Mouse (Mus musculus) heart, embryonic 13.5 days (tissue): ENCODE results near the gene C2cd5. TPM values are rescaled to one million over a fixed set of nuclear protein-coding genes. Genes with fewer than 3 reads are reported as not detected.

ENCODE experiments used
- ATAC-seq: fragments of 200-750 bp; cut with Nextera tagmentation; 2 replicates; pipeline ENCODE4 v1.8.0; 2017; ENCODE audit warnings: moderate TSS enrichment; ENCODE audit not compliant: insufficient number of reproducible peaks, low FRiP score, low TSS enrichment; ENCODE audit errors: extremely low read depth
- H3K27ac ChIP-seq: fragments of 300-500 bp; sonication (generic); replicated peaks from 2 replicates; pipeline ENCODE4 v1.5.1; 2015; ENCODE audit warnings: moderate library complexity, mild to moderate bottlenecking, inconsistent platforms
- H3K27me3 ChIP-seq: fragments of 300-500 bp; sonication (generic); replicated peaks from 2 replicates; pipeline ENCODE4 v1.6.1; 2015; ENCODE audit warnings: mild to moderate bottlenecking, inconsistent platforms
- H3K36me3 ChIP-seq: fragments of 300-500 bp; sonication (generic); 2 replicates; pipeline ENCODE4 v1.6.1; 2015; ENCODE audit warnings: mild to moderate bottlenecking, inconsistent platforms
- H3K4me1 ChIP-seq: fragments of 300-500 bp; sonication (generic); 2 replicates; pipeline ENCODE4 v1.6.1; 2015; ENCODE audit warnings: inconsistent platforms
- H3K4me2 ChIP-seq: fragments of 300-500 bp; sonication (generic); 2 replicates; pipeline ENCODE4 v1.6.1; 2015; ENCODE audit warnings: inconsistent platforms, mild to moderate bottlenecking, moderate library complexity
- H3K4me3 ChIP-seq: fragments of 300-500 bp; sonication (generic); 2 replicates; pipeline ENCODE4 v1.5.1; 2015; ENCODE audit warnings: moderate library complexity, mild to moderate bottlenecking, inconsistent platforms
- H3K9ac ChIP-seq: fragments of 300-500 bp; sonication (generic); 2 replicates; pipeline ENCODE4 v1.6.1; 2015; ENCODE audit warnings: inconsistent platforms, mild to moderate bottlenecking, moderate library complexity
- H3K9me3 ChIP-seq: fragments of 300-500 bp; sonication (generic); 2 replicates; pipeline ENCODE4 v1.6.1; 2016; ENCODE audit warnings: inconsistent platforms
- WGBS: fragments of 180-500 bp; shearing (Covaris S2); methylation state at CpG from one replicate; pipeline ENCODE4 v1.1.7; 2015; ENCODE audit warnings: mixed read lengths; 5-methylcytosine and 5-hydroxymethylcytosine counted together
- polyA plus RNA-seq: library from polyadenylated mRNA; unstranded; fragments of >200 nt; fragmentation: Nextera tagmentation; extraction: Ambion mirVana; gene quantifications from 2 replicates; pipeline ENCODE4 v1.2.1, GENCODE M21; 2015

The C2cd5 gene
- polyA plus RNA-seq, 1 experiment from 2014 or later: 16.5 TPM

DNA sequence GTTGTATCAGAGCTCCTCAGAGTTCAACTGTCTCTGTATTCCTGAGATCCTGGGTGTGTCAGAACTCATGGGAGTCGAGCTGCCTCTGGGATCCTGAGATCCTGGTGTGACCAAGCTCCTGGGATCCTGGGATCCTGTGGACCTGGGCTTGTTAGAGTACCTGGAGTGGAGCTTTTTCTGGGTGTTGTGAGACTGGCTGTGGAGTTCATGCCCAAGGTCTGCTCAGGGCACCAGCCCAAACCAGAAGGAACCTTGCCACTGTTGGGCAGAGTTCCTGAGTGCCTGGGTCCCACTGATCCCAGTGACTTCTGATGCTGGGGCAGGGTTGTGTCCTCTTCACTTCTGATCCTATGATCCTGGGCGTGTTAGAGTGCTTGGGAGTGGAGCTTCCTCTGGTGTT lies 127.7 kb downstream of the C2cd5 start:
- no peak overlapping the region for H3K27ac ChIP-seq
- no peaks in the 10 kb centered on the region for H3K4me1 ChIP-seq
- 0 out of 2 replicates have a peak, but pooled peaks cover 5% of the 10 kb centered on the region for H3K9me3 ChIP-seq
- no peak overlapping the region for H3K4me3 ChIP-seq
- H3K36me3 ChIP-seq: no peaks in the 10 kb centered on the region
- ATAC-seq: no peak
- no peak overlapping the region for H3K9ac ChIP-seq
- no peak overlapping the region for H3K4me2 ChIP-seq
- 53% methylated on average over 2 of the region's 2 CpGs for WGBS
- H3K27me3 ChIP-seq: no peaks in the 10 kb centered on the region

DNA sequence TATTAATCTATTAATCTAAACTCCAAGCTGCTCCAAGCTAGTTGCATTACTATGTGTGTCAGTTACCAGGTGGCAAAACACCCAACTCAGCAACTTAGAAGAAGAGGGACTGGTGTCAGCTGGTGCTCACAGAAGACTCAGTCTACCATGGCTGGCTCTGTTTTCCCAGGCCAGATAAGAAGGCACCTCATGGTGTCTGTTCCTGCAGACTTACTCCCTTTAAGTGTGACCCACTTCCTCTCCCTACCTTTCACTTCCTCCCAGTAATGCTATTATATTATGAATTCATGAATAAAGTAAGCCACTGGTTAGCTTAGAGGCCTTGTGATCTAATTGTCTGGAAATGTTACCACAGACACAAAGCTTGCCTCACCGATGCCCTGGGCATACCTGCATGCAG lies 132.5 kb downstream of the C2cd5 start:
- H3K4me2 ChIP-seq: no peak overlapping the region
- 86% methylated on average over 1 of the region's 1 CpGs for WGBS

DNA sequence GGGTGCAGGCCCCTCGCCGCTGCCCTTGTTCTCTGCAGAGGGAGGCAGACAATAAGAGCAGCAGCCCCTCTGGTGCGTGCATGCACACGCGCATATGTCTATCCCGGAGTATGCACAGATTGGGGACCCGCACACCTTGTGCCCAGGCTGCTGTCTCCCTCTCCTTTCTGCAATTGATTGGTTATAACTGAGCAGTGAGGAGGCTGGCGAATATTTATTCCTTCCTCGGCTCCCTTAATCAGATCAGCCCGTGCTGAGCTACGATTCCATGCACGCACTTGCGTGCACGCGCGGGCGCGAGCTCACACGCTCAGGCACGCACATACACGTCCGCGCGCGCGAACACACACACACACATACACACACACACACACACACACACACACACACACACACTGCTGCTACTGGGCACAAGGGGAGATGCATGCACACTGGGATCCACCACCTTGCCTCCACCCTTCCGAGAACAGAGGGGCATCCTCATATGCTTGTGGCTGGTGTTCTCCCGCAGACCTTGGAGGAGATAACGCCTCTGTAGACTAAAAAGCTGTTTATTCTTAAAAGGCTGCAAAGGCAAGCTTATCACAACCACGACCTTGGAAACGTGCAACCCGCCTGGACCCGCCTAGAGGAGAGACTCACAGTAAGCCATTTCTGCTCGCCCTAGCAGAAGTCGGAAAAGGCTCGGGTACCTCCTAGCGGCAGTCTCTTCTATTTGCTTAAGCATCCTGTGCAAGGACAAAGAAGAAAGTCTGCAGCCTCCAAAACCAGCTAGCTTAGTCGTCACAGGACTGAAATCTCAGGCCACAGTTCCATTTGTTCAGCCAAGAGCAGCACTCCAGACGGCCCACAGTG lies 135.2 kb downstream of the C2cd5 start:
- Histone ChIP-seq H3K4me1 (peaks cover 5% of the 10 kb centered on the region; the same call in 1 of the 2 replicates), H3K9ac (peak overlapping the region; percentile 76), H3K27ac (0 out of 2 replicates have a peak overlapping the region, but pooled peaks have one; percentile 6), H3K36me3 (no peaks in the 10 kb centered on the region), H3K4me2 (peak overlapping the region; percentile 96), H3K4me3 (peak overlapping the region; percentile 66), H3K27me3 (peaks cover 25% of the 10 kb centered on the region), H3K9me3 (0 out of 2 replicates have a peak, but pooled peaks cover 5% of the 10 kb centered on the region)
- WGBS: under 1% methylated on average over 39 of the region's 39 CpGs
- ATAC-seq: peak; percentile 68; the same call in 1 of the 2 replicates

More for the DNA sequence above, 132.5 kb downstream of the C2cd5 start:
- Histone ChIP-seq H3K36me3 (no peaks in the 10 kb centered on the region), H3K4me1 (peaks cover 5% of the 10 kb centered on the region; the same call in 1 of the 2 replicates), H3K27ac (no peak overlapping the region), H3K9me3 (0 out of 2 replicates have a peak, but pooled peaks cover 5% of the 10 kb centered on the region), H3K27me3 (peaks cover 18% of the 10 kb centered on the region), H3K9ac (no peak overlapping the region), H3K4me3 (no peak overlapping the region)
- no peak for ATAC-seq

DNA sequence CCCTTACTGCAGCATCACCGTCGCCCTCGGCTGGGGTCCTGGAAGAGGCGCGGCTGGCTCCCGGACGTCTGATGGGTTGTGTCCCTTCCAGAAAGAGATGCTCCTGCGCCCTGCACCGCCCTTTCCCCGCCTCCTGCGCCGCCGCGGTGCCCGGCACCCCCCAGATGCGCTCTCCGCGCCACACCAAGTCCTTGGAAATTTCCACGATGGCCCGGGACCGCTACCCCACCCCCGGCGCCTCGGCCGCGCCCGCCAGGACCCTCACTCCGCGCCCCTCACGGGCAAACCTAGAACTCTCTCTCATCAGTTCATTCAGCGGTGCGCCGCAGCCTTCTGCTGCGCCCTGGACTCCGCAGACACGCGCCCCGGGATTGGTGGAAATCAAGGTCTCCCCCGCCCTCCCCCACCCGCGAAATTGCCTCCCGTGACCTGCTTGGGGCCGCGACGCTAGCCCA lies 135.8 kb downstream of the C2cd5 start, which contains the start of gene St8sia1:
Gene St8sia1 (minus strand): TSS at position 377 of the 455 bp plus-strand sequence.
- peak within 1 kb of the TSS; percentile 96 for H3K4me2 ChIP-seq
- under 1% methylated on average over 44 of the region's 45 CpGs for WGBS
- H3K36me3 ChIP-seq: no peaks in the 10 kb centered on the region
- peak within 1 kb of the TSS; percentile 76 for H3K9ac ChIP-seq
- 0 out of 2 replicates have a peak, but pooled peaks have one; percentile 38 for ATAC-seq
- peaks cover 25% of the 10 kb centered on the region for H3K27me3 ChIP-seq
- H3K27ac ChIP-seq: 0 out of 2 replicates have a peak within 1 kb of the TSS, but pooled peaks have one; percentile 6
- H3K4me3 ChIP-seq: peak within 1 kb of the TSS; percentile 66
- H3K9me3 ChIP-seq: no peaks in the 10 kb centered on the region
- peaks cover 5% of the 10 kb centered on the region; the same call in 1 of the 2 replicates for H3K4me1 ChIP-seq

DNA sequence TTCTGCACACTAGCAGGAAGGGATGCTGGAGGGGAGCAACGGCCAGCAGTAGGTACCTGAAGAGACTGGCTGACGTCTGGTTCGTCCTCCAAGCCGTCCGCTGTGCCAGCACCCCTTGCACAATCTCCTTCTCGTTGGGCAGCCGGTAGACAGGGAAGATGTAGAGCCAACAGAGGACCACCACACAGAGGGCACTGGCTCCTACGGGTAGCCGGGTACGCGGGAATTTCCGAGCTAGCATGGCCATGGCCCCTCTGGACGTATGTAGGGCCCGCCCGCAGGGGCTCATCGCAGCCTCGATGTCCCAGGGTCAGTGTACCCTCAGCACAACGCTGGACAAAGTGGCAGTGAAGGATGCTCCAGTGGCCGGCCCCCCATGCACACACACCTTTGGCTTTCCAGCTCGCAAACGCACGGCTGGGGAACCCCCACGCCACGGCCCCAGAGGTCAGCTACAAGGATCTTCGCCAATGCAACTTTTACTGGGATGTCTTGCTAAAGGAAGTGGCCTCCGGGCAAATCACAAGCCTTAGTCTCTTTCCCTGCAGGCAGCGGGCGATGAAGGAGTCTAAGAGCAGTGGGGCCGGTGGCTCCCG lies 136.4 kb downstream of the C2cd5 start:
- no peaks in the 10 kb centered on the region for H3K9me3 ChIP-seq
- no peak for ATAC-seq
- H3K36me3 ChIP-seq: no peaks in the 10 kb centered on the region
- WGBS: 18% methylated on average over 30 of the region's 30 CpGs
- peak overlapping the region; percentile 96 for H3K4me2 ChIP-seq
- peaks cover 5% of the 10 kb centered on the region; the same call in 1 of the 2 replicates for H3K4me1 ChIP-seq
- peak overlapping the region; percentile 76 for H3K9ac ChIP-seq
- peak overlapping the region; percentile 66 for H3K4me3 ChIP-seq
- H3K27ac ChIP-seq: no peak overlapping the region
- peaks cover 25% of the 10 kb centered on the region for H3K27me3 ChIP-seq

DNA sequence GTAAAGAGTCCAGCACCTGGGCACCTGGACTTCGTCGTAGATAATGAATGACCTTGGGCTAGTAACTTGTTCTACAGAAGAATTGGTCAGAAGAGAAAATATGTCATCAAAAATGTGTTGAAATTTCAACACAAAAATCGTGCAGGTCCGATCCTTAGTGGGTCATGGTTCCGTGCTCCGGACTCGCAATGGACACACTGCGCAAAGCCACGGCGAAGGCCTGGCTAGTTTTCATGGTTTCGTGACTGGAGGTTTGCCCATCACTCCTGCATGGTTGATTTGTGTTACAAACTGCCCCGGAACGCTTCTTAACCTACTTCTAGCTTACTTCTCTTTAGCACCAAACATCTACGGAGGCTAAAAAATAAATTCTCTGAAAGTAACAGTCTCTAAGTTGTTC lies 137.1 kb downstream of the C2cd5 start:
- no peaks in the 10 kb centered on the region for H3K9me3 ChIP-seq
- H3K4me1 ChIP-seq: peaks cover 5% of the 10 kb centered on the region; the same call in 1 of the 2 replicates
- ATAC-seq: no peak
- peaks cover 25% of the 10 kb centered on the region for H3K27me3 ChIP-seq
- H3K27ac ChIP-seq: no peak overlapping the region
- peak overlapping the region; percentile 96 for H3K4me2 ChIP-seq
- H3K36me3 ChIP-seq: no peaks in the 10 kb centered on the region
- WGBS: 85% methylated on average over 14 of the region's 14 CpGs
- no peak overlapping the region for H3K9ac ChIP-seq
- peak overlapping the region; percentile 66 for H3K4me3 ChIP-seq

DNA sequence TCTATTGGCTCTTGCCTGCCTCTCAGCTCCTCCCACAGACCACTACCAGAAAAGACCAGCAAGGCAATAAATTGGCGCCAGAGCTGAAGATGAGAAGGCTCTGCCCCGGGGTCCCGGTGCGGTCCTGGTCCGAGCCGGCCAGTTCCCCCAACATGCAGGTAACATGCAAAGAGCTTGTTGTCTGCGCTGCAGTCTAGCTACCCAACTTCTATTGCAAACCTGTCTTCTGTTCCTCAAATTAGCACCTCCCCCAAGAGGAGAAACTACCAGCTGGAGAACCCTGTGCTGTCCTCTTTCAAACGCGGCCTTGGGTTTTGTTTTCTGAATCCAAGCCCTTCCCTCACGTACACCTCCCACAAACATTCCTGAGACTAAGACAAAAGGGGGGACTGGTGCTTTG lies 137.5 kb downstream of the C2cd5 start:
- Histone ChIP-seq H3K4me1 (peaks cover 5% of the 10 kb centered on the region; the same call in 1 of the 2 replicates), H3K9ac (no peak overlapping the region), H3K4me2 (peak overlapping the region; percentile 96), H3K36me3 (no peaks in the 10 kb centered on the region), H3K27me3 (peaks cover 25% of the 10 kb centered on the region), H3K27ac (no peak overlapping the region), H3K9me3 (no peaks in the 10 kb centered on the region), H3K4me3 (peak overlapping the region; percentile 66)
- 61% methylated on average over 10 of the region's 10 CpGs for WGBS
- ATAC-seq: no peak

DNA sequence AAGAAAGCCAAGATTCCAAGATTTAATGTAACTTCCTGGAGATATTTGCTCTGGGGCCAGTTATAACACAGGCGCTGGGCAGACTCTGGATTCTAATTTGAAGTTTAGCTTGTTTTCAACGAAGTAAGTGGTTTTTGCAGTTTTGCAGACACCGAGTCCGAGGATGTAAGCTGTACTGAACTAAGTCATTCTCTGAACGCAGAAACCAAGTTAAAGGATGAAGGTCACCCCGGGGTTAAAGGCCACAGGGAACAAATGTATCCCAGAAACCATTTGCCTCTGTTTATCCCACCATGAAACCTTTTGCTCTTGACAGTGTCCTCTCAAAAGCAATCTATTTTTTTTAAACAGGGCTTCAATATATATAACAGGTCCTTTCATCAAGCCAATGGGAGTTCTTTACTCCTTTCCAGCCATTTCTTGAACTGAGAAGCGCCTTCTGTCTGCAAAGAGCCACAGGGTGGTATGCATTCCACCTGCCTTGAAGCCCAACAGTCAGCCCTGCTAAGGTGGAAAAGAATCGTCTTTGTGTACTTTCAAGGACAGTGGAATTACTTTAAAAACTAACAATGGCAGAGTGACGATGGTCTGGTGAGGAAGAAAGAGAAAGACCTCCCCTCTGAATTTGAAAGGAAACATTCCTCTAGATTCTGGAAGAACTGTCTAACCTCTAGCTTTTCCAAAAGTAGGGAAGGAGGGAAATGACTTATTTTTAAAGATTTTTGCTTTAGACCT lies 138.1 kb downstream of the C2cd5 start:
- 75% methylated on average over 9 of the region's 9 CpGs for WGBS
- no peaks in the 10 kb centered on the region for H3K9me3 ChIP-seq
- H3K4me3 ChIP-seq: peak overlapping the region; percentile 66; the same call in 1 of the 2 replicates
- H3K27me3 ChIP-seq: peaks cover 25% of the 10 kb centered on the region
- no peak overlapping the region for H3K27ac ChIP-seq
- ATAC-seq: no peak
- H3K4me1 ChIP-seq: peaks cover 5% of the 10 kb centered on the region; the same call in 1 of the 2 replicates
- H3K4me2 ChIP-seq: peak overlapping the region; percentile 96
- H3K9ac ChIP-seq: no peak overlapping the region
- H3K36me3 ChIP-seq: no peaks in the 10 kb centered on the region

Other genes starting within 250 kb of the C2cd5 start
- 2.0 and 2.2 TPM in 2 replicates for gene St8sia1, start 135.7 kb downstream of the C2cd5 start, polyA plus RNA-seq
- gene Etnk1, start 67.1 kb upstream of the C2cd5 start, polyA plus RNA-seq: 11.0 and 12.0 TPM in 2 replicates